Mouse (Mus musculus): Measurements from ENCODE around the gene Kat7.

The Kat7 gene

DNA sequence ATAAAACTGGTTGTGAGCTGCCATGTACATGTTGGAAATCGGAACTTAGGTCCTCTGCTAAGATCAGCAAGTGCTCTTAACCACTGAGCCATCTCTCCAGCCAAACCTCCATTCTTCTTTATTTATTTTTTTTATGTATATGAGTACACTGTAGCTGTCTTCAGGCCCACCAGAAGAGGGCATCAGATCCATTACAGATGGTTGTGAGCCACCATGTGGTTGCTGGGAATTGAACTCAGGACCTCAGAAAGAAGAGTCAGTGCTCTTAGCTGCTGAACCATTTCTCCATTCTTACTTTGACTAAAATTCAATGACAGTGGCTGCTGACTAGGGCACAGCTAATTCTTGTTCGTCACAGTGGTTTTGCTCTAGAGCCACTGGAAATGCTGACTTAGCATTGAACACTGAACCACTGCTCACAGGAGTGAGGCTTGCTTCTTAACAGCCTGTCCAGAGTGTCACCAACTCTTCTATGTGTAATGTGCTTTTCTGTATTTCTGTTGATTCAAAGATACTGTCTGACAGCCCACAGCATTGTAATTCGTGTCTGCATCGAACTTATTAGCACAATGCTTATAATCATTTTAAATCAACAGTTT, 30.9 kb downstream of the Kat7 start:
- DNase-seq (ENCODE audit: low spot score in 2 of 2): no peak

DNA sequence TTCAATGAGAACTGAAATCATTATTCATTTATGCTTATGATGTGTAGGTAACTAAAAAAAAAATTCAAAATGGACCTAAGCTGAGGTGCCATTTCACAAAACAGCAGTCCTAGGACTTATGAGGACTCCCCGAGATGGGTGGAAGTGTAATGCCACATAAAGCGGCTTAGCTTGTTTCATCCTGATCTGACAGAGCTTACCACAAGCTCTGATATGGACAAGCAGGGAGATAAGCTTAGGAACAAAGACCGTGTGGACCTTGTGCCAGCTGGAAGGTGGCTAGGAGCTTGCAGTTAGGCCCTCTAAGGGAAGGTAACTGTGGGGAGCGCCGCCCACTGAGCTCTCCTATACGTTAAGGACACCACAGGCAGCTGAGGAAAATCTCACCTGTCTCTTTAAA, 34.0 kb downstream of the Kat7 start:
- DNase-seq (ENCODE audit: low spot score in 2 of 2): no peak

DNA sequence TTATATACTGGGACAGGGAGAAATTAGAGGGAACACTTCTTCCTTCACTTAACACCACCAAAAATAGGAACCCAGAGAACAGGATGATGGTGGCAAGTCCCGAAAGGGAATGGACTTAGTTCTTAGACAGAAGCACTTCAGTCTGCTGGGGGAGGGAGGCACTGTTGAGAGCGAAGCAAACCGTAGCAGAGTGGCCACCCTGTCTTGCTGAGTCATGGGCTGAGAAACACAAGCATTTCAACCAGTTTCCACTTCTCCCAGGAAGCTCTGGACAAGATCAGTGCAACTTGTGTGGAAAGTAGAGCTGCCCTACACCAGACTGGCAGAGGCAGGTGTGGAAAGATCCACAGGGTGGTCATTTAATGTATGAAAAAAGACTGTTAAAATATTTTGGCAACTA, 35.4 kb downstream of the Kat7 start:
- no peak for DNase-seq (ENCODE audit: low spot score in 2 of 2)

DNA sequence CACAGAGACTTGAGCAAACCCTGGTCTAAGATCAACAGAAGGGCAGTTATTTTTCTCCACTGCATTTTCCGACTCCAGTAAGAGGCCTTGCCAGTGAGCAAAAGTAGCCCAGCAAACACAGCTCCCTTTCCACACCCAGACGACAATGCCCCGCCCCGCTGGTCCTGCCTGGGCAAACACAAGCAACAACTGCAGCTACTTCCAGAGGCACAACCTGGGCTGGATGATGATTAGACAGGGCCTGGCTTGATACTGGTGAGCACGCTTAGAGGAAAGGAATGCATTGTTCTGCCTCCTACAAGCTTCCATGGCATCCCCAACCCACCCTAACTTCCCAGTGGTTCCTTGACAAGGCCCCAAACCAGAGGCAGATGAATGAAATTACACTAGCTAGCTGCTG, 36.4 kb downstream of the Kat7 start:
- DNase-seq (ENCODE audit: low spot score in 2 of 2): no peak

DNA sequence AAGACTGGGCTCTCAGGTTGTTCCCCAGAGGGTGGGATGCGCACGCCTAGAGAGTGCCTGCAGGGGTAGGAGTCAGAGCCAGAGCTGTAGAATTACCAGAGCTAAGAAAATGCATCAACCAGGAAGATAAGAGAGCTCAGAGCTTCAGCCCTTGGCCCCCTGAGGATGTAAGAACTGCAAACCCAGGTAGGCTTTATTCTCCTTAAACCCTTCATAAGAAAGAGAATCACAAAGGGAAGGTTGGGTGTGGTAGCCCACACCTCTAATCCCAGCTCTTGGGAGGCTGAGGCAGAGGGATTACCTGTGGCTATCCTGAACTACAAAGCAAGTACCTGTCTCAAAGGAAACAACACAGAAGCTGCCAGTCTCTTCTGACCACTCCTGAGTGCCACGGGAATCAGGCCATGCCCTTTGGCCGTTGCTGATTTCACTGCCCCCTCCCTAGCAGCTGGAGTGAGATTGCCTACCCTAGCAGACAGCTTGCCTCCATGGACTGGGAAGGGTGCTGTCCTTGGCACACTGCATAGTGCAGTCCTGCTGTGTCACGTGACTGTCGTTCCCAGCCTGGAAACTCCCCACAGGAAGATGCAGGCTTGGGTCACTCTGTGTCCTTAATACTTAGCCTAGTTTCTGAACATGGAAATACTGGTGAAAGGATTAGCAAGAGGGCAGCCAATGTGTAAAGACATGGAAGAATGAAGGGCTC, 43.4 kb downstream of the Kat7 start:
- no peak for DNase-seq (ENCODE audit: low spot score in 2 of 2)

DNA sequence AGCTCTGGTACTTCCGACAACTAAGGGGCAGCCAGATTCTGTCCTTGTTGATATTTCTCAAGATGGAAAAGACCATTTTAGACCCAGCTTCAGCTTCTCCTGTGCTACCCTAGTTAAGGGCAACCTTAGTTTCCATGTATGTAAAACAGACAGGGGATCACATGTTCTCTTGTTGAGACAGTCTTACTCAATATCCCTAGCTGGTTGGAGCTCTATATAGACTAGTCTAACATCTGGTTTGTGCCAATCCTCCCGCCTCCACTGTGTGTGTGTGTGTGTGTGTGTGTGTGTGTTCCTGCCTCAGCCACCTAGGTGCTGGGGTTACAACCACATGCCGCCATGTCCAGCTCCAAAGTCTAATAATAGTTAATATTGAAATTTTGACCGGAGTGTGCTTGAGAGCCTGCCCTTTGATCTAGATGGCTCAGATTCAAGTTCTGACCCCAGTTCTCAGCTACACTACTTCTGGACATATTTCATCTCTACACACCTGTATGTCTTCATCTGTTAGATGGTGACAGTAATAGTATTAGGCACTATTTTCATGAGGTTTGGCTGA, 45.5 kb downstream of the Kat7 start:
- no peak for DNase-seq (ENCODE audit: low spot score in 2 of 2)

DNA sequence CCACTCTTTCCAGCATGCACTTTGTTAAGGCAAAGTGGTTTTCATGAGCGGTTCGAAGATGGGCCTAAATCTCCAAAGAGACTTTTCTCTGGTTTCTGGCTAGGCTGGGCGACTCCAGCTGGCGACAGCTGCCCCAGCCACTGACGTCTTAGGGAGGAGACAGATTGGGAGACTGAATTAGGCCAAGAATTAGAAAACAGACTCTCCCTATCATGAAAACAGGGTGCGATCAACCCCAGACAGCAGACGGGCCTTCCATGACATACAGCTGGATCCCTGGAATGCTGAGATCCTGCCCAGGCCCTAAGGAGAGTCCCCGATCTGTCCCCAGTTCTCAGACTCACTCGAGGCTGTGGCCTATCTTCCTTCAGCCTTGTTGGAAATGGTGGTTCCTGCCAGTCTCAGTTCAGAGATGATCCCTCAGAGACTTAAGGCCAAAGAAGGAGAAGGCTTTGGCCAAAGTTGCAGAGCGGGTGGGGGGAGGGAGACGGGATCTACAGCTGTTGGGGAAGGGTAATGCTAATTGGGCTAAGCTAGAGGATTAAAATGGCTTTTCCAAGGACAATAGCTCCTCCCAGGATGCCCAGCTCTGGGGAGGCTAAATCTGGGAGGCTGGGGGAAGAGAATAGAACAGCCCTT, 46.1 kb downstream of the Kat7 start:
- DNase-seq (ENCODE audit: low spot score in 2 of 2): no peak

DNA sequence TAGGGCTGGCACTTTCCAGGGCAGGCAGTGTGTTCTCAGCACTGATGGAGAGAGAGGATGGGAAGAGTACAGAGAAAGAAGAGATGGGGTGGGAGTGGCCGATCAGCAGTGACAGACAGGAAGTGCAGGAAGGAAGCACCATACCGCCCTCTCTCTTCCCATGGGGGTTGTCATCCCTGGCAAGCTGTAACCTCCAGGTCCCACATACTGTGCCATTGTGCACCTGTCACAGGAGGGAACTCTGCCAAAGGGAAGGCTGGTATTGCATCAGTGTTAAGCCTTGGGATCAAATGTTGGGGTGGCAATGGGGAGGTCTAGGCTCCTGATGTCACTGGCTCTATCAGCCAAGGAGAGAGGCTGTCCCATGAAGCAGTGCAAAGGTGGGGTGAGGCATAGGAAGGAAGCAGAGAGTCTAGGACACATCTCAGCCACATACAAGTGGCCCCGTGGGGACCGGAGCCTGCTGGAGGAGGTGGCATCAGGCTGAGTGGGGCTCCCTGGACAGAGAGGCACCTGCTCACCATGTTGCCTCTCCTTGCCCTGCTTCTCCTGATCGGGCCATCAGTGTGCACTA, 48.8 kb downstream of the Kat7 start, which contains the start of gene Tac4:
Gene Tac4, plus strand, starts transcription at position 352 of the 574 bp plus-strand sequence.
- no peak for DNase-seq (ENCODE audit: low spot score in 2 of 2)

DNA sequence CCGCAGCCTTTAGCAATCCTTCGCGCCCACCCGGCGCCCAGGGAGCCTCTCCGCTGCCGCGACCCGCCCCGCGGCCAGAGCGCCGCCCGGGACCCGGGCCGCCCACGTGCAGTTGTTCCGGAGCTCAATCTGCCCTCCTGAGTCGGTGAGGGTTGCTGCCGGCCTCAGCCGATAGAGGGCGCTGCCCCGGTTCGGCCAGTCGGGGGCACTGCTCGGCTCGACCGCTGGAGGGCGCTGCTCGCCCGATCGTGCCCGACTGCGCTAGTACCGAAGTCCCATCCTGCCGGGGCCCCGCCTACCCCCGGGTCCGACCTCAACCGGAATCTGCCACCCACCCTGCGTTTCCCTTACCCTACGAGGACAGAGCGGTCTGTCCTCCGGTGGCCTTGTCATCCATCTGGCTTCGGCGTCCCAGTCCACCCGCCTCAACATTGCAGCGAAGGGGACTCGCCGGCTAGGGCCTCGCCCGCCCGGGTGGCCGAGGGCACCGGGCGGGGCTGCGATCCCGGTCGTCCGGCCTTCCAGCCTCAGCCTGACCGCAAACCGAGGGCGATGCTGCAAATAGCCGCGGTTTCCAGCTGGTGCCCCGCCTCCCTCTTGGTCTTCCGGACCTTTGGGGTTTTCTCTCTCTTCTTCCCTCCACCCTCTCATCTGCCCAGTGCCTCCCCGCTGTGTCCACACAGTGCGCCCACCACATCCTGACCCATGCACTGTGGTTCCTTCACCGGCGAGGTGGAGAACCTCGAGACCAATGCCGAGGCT, 50.8 kb downstream of the Kat7 start:
- peak; percentile 88 to 90 for DNase-seq (ENCODE audit: low spot score in 2 of 2)

DNA sequence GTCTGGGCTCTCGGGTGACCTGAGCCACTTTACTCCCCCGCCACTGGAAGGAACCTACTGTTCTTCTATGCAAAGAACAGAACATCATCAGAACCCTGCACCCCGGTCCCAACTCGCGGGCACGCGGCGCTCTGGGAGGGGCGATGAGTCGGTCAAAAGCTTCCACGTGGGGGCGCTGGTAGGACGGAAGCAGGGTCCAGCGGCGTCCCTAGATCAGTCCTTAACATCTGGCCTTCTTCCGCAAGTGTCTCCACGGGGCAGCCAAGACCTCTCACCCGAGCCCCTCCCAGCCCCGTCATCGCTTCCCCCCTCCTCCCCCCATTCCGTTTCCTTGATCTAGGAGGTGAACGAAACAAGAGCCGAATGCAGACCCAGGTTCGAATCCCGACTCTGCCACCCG, 51.6 kb downstream of the Kat7 start:
- peak; percentile 37 to 38 for DNase-seq (ENCODE audit: low spot score in 2 of 2)

DNA sequence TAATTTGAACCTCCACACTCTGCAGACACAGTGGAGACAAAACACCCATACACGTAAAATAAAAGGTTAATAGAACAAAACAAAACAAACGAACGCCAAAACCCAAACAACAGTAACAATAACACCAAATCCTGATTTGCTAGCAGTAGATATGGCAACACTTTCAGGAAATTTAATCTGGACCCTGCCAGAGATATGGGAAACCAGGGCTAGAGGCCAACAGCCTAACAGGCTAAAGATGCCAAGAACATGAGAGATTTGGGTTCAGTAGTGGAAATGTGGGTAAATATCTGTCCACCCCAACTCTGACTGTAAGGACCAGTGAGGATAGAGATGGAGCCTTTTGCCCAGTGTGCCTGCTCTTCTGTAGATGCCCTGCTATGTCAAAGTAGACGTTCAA, 52.1 kb downstream of the Kat7 start:
- DNase-seq (ENCODE audit: low spot score in 2 of 2): no peak

DNA sequence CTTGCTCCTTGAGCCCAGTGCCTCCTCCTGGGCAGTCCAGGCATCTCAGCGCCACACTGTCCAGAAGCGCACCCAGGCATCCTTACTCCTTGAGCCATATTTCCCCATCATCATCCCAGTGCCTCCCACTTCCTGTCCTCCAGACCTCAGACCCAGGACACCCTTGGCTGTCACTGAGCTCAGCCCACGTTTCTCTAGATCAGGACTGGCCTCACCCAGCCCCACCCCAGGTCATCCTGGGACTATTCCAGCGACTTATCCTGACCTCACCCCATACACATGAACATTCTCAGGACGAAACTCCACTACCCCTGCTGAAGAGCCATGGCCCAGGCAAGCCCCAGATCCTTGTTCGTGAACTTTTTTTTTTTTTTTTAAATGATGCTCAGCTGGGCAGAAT, 54.3 kb downstream of the Kat7 start:
- DNase-seq (ENCODE audit: low spot score in 2 of 2): no peak

DNA sequence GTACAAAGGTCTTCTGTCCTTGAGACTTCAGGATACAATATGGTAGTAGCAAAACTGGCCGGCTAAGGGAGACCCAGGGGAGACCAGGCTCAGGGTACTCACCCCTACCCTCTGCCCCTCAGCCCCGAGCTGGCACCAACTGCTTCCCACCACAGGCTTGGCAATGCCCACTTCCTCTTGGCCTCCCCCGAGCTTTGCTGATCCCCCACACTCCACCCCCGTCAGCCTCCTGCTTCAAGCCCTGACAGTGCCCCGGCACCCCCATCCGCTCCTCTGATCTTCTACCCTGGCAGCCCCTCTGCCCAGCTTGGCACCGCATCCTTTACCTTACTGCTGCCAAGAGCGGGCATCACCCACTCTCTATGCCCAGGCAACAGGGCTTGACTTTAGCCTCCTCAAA, 55.9 kb downstream of the Kat7 start:
- DNase-seq (ENCODE audit: low spot score in 2 of 2): no peak

DNA sequence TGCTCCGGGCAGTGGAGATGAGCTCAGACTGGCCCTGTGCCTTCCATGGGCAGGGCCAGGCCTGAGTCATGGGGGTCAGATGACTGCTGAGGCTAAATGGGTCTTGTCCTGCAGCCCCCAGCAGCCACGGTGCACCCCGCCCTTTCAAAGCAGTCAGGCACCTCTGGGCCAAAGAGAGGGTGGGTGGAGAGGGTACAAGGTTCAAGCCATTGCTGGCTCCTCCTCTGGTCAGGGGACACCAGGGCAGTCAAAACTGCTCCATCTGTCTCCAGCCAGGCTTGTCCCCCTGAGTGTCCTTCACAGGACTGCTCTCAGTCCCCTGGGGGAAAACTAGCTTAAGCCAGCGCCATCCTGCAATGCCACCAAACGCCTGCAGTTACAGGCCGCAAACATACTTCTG, 57.9 kb downstream of the Kat7 start:
- DNase-seq (ENCODE audit: low spot score in 2 of 2): no peak

DNA sequence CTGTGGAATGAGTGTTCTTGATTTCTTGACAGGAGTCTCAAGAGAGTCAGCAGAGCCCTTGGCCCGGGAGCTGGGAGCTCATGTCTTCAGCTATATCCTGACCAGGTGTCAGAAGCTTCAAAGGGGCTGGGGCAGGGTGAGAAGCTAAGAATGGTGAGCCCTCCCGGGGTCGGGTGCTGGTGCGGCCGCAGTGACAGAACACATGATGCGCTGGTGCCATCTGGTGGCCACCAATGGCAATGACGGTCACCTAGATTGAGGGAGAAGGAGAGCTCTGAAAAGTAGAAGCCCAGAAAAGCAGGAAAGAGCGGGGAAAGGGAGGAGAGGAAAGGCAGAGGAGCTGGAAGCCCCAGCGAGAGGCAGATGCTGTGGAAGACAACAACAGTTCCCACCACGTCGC, 58.8 kb downstream of the Kat7 start:
- DNase-seq (ENCODE audit: low spot score in 2 of 2): peak; percentile 73 to 76

DNA sequence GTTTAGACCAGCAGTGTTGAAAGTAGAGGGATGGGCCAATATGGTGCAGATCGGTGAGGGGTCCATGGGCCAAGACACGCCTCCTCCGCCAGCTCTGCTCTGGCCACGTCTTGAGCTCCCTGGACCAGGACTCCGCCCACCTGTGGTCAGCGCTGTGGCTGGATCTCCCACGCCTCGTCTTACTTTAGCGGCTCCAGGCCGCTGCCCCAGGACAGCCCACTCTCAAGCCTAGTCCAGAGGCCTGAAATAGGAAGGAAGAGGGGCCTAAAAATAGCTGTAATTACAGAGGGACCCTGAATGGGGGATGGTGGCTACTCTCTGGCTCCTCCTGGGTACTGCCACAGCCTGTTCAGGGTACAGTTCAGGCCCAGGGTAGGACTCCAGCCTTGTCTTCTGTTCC, 59.9 kb downstream of the Kat7 start:
- no peak for DNase-seq (ENCODE audit: low spot score in 2 of 2)

DNA sequence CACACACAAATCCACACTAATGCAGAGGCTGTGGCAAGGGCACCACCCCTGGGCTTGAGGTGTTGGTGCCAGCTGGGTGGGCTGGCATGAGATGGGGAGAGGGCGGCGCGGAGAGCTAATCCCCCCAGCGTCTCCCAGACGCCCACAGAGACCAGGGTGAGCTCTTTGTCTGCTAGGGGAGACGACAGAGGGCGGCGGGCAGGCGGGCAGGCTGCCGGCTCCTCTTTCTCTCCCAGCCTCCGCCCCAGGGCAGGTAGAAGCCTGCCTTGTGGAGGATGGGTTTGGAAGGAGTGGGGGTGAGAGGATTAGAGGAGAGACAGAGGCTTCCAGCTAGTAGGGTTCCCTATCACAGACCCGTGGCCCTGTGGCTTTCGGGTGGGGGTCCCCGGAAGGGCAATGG, 63.0 kb downstream of the Kat7 start:
- no peak for DNase-seq (ENCODE audit: low spot score in 2 of 2)

DNA sequence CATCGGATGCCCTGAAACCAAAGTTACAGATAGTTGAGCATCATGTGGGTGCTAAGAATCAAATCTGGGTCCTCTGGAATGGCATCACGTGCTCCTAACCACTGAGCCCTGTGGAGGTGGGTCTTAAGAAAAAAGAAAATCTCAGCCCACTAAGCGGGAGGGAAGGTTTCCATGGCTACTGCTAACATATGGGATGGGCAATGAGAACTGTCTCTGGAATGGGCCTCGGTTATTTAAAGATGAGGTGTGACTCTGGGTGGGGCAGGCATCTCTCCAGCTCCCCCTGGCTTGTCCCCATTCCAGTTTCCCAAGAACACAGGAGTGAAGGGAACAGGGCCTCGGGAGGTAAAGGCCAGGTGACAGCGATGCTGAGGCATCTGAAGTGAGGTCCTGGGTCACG, 64.6 kb downstream of the Kat7 start:
- DNase-seq (ENCODE audit: low spot score in 2 of 2): no peak

DNA sequence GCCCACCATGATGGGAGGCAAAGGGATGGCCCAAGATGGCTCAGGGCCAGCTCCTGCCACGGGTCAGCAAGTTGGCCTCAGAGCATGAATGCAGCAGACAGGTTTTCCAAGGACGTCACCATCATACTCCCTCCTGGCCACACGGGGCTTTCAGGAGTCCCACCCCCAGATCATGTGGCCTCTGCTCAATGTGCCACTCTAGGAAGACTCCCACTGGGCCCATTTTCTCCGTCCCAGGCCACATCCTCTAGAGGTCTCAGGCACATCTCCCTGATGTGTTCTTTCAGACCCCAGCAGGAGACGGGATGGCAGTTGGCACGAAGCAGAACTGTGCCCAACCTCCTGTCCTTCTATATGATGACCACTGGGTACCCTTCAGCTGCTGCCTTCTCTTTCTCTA, 67.4 kb downstream of the Kat7 start:
- no peak for DNase-seq (ENCODE audit: low spot score in 2 of 2)

DNA sequence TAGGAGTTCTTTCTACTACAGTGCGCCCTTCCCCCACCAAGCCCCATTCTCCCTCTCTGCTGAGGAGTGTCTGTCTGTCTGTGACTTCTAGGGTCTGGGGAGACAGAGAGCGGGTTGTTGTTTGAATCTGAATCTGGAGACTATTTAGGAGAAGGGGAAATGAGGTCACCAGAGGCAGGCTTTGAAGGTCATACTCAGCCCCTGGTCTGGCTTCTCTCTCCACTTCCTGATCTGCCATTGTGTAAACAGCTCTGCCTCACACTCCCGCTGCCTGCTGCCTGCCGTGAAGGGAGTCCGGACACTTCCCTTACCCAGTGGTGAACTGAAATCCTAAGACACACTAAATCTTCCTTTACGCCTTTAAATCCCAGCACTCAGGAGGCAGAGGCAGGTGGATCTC, 71.6 kb downstream of the Kat7 start:
- no peak for DNase-seq (ENCODE audit: low spot score in 2 of 2)

DNA sequence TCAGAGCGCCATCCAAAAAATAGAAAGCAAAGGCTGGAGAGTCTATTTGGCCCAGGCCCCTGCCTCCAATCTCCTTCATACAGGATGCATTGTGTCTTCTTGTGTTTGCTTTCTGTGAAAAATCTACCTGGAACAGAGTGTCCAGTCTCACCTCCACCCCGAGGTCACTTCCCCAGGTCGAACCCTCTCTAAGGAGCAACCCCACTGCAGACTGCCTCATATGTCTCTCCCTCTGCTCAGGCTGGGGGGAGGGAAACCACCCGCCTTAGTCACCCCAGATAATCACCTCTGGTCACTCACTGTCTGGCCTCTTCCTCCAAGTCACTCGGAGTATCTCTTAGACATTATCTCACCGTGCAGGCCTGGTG, 77.7 kb downstream of the Kat7 start:
- DNase-seq (ENCODE audit: low spot score in 2 of 2): no peak
